Mouse (Mus musculus): ENCODE measurements at regions not wholly inside any gene's neighbourhood (a gene's known extent, or its start where the extent isn't known, plus 50 kb on each side); places are given as distances from the start of the nearest gene placed in this dataset.

- Histone ChIP-seq H3K27ac (ENCODE audit: control insufficient read depth, insufficient read depth, low read depth, low read length, poor library complexity) (no peak overlapping the region), H3K4me3 (replicated peaks; ENCODE audit: control insufficient read depth, low read depth, low read length) (no peak overlapping the region), H3K4me1 (ENCODE audit: control insufficient read depth, insufficient read depth, low read length) (no peaks in the 10 kb centered on the region)
- WGBS: 86% methylated on average over 3 of the region's 3 CpGs
- TF ChIP-seq CTCF (IDR thresholded peaks at IDR 0.05; ENCODE audit: control insufficient read depth, insufficient read depth, low read length) (no peak), POLR2A (IDR thresholded peaks at IDR 0.05; ENCODE audit: borderline replicate concordance, control insufficient read depth, low read depth, low read length) (no peak)
Measured at GRCm38 (mm10) chr15:61397061-61397460, 474.2 kb upstream of the A1bg start.

DNA sequence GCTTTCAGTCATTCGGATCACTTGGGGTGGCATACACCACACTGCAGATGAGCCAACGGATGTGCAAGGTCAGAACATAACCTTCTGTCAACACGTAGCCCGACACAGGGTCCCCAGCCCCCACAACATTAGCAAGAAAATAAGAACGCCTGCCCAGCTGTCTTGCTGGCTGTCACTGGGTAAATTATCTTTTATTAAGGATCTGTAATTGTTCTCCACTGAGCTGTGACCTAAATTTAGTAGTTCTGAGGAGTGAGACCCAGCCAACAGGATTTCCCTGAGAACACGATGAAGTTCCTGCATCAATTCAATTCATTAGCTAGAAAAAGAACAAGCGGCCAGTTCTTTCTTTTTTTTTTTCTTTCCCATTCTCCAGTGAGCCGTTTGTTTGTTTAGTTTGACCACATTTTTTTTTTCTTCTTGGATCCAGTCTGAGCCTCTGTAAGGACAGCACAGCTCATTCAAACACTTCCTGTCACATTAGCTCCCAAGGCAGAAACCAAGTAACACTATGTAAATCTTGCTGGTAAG, 472.5 kb upstream of the A1bg start:
- WGBS: 46% methylated on average over 8 of the region's 8 CpGs

DNA sequence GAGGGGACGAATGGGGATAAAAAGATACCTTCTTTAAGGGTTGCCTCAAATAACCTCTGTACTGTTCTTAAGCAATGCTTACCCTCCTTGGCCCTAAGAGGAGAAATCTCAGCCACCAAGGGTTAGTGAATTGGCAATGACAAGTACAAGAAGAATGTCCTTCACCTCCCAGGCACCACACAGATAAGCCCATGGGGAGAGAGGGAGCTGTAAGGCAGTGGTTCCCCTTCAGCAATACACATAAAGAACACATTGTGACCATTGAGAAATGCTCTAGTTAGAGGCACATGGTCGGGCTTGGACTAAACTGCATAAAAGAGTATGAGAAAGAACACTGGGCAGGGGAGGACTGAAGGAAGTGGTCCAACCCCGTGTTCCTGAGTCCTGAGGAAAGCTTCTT, 457.9 kb upstream of the A1bg start:
- WGBS: 64% methylated on average over 3 of the region's 3 CpGs
- Histone ChIP-seq H3K4me3 (replicated peaks; ENCODE audit: control insufficient read depth, low read depth, low read length) (no peak overlapping the region), H3K27ac (ENCODE audit: control insufficient read depth, insufficient read depth, low read depth, low read length, poor library complexity) (no peak overlapping the region), H3K4me1 (ENCODE audit: control insufficient read depth, insufficient read depth, low read length) (no peaks in the 10 kb centered on the region)
- TF ChIP-seq CTCF (IDR thresholded peaks at IDR 0.05; ENCODE audit: control insufficient read depth, insufficient read depth, low read length) (no peak), POLR2A (IDR thresholded peaks at IDR 0.05; ENCODE audit: borderline replicate concordance, control insufficient read depth, low read depth, low read length) (no peak)

More for the DNA sequence above, 472.5 kb upstream of the A1bg start:
- no peaks in the 10 kb centered on the region for H3K4me1 ChIP-seq (ENCODE audit: control insufficient read depth, insufficient read depth, low read length)
- H3K4me3 ChIP-seq (replicated peaks; ENCODE audit: control insufficient read depth, low read depth, low read length): no peak overlapping the region
- TF ChIP-seq POLR2A (IDR thresholded peaks at IDR 0.05; ENCODE audit: borderline replicate concordance, control insufficient read depth, low read depth, low read length): no peak
- TF ChIP-seq CTCF (IDR thresholded peaks at IDR 0.05; ENCODE audit: control insufficient read depth, insufficient read depth, low read length): no peak
- H3K27ac ChIP-seq (ENCODE audit: control insufficient read depth, insufficient read depth, low read depth, low read length, poor library complexity): no peak overlapping the region

- 42% methylated on average over 3 of the region's 3 CpGs for WGBS
- no peak overlapping the region for H3K4me3 ChIP-seq (replicated peaks; ENCODE audit: control insufficient read depth, low read depth, low read length)
- H3K27ac ChIP-seq (ENCODE audit: control insufficient read depth, insufficient read depth, low read depth, low read length, poor library complexity): no peak overlapping the region
Measured at GRCm38 (mm10) chr15:61366276-61366675, 443.5 kb upstream of the A1bg start.

DNA sequence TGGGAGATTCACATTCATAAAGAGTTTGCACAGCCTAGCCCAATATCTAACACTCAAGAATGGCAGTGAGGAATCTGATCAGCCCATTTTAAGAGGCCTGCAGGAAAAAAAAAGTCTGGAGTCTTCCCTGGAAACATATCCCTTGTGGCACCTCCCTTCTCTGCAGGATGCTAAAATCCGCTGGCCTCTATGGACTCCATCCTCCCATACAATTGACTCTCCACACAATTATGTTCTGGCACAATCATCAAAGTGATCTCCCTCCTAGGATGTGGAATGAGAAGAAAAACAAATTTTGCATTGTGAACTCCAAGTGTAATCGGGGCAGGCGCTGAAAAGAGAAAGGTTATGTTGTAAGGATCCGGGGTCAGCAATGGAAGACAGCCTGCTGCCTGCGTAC, 442.7 kb upstream of the A1bg start:
- TF ChIP-seq CTCF (IDR thresholded peaks at IDR 0.05; ENCODE audit: control insufficient read depth, insufficient read depth, low read length): no peak
- no peak for TF ChIP-seq POLR2A (IDR thresholded peaks at IDR 0.05; ENCODE audit: borderline replicate concordance, control insufficient read depth, low read depth, low read length)
- Histone ChIP-seq H3K4me1 (ENCODE audit: control insufficient read depth, insufficient read depth, low read length) (no peaks in the 10 kb centered on the region; the same call in 1 of the 2 replicates), H3K4me3 (replicated peaks; ENCODE audit: control insufficient read depth, low read depth, low read length) (no peak overlapping the region), H3K27ac (ENCODE audit: control insufficient read depth, insufficient read depth, low read depth, low read length, poor library complexity) (no peak overlapping the region)
- WGBS: 80% methylated on average over 5 of the region's 5 CpGs

More at GRCm38 (mm10) chr15:61366276-61366675, 443.5 kb upstream of the A1bg start:
- TF ChIP-seq CTCF (IDR thresholded peaks at IDR 0.05; ENCODE audit: control insufficient read depth, insufficient read depth, low read length) (no peak), POLR2A (IDR thresholded peaks at IDR 0.05; ENCODE audit: borderline replicate concordance, control insufficient read depth, low read depth, low read length) (no peak)
- H3K4me1 ChIP-seq (ENCODE audit: control insufficient read depth, insufficient read depth, low read length): no peaks in the 10 kb centered on the region; the same call in 1 of the 2 replicates

GRCm38 (mm10) chr15:61364461-61364860, 441.6 kb upstream of the A1bg start:
- no peak overlapping the region for H3K27ac ChIP-seq (ENCODE audit: control insufficient read depth, insufficient read depth, low read depth, low read length, poor library complexity)
- TF ChIP-seq CTCF (IDR thresholded peaks at IDR 0.05; ENCODE audit: control insufficient read depth, insufficient read depth, low read length) (no peak), POLR2A (IDR thresholded peaks at IDR 0.05; ENCODE audit: borderline replicate concordance, control insufficient read depth, low read depth, low read length) (no peak)
- WGBS: 45% methylated on average over 2 of the region's 2 CpGs
- H3K4me3 ChIP-seq (replicated peaks; ENCODE audit: control insufficient read depth, low read depth, low read length): no peak overlapping the region
- no peaks in the 10 kb centered on the region; the same call in 1 of the 2 replicates for H3K4me1 ChIP-seq (ENCODE audit: control insufficient read depth, insufficient read depth, low read length)

- Histone ChIP-seq H3K4me1 (ENCODE audit: control insufficient read depth, insufficient read depth, low read length) (no peaks in the 10 kb centered on the region; the same call in 1 of the 2 replicates), H3K4me3 (replicated peaks; ENCODE audit: control insufficient read depth, low read depth, low read length) (no peak overlapping the region), H3K27ac (ENCODE audit: control insufficient read depth, insufficient read depth, low read depth, low read length, poor library complexity) (no peak overlapping the region)
- TF ChIP-seq CTCF (IDR thresholded peaks at IDR 0.05; ENCODE audit: control insufficient read depth, insufficient read depth, low read length) (no peak), POLR2A (IDR thresholded peaks at IDR 0.05; ENCODE audit: borderline replicate concordance, control insufficient read depth, low read depth, low read length) (no peak)
- WGBS: 38% methylated on average over 3 of the region's 3 CpGs
Measured at GRCm38 (mm10) chr15:61361254-61361653, 438.4 kb upstream of the A1bg start.

DNA sequence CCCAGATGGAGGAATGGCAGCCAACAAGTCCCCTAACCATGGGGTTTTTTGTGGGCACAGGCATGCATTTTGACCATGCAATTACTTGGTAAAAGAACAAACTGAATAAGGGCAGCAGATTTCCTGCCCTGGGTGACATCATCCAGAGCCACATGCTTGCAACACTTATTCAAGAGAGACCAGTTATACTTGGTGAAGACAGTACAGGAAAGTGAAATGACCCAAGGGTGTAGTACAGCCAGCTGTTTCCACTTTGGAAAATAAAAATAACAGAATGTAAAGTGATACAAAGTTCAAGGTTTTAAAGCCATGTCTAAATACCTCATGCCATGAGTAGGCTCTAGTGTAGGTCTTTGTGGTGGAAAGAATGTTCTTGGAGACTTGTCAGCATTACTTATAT, 432.5 kb upstream of the A1bg start:
- no peak overlapping the region for H3K4me3 ChIP-seq (replicated peaks; ENCODE audit: control insufficient read depth, low read depth, low read length)
- H3K4me1 ChIP-seq (ENCODE audit: control insufficient read depth, insufficient read depth, low read length): no peaks in the 10 kb centered on the region
- TF ChIP-seq POLR2A (IDR thresholded peaks at IDR 0.05; ENCODE audit: borderline replicate concordance, control insufficient read depth, low read depth, low read length) (no peak), CTCF (IDR thresholded peaks at IDR 0.05; ENCODE audit: control insufficient read depth, insufficient read depth, low read length) (no peak)

More for the DNA sequence above, 432.5 kb upstream of the A1bg start:
- no peak overlapping the region for H3K27ac ChIP-seq (ENCODE audit: control insufficient read depth, insufficient read depth, low read depth, low read length, poor library complexity)
